Mouse (Mus musculus) adrenal gland, postnatal 14 days (tissue): ENCODE results near the gene Gm45140. TPM values are rescaled to one million over a fixed set of nuclear protein-coding genes. Genes with fewer than 3 reads are reported as not detected.

ENCODE experiments used
- DNase-seq: peaks from one replicate; pipeline ENCODE4 v3.0.0; 2021; ENCODE audit warnings: mixed read lengths
- long read RNA-seq, 2 experiments: library from polyadenylated mRNA; stranded (forward); transcript quantifications; one replicate each; pipeline ENCODE4 v2.0.0; 2021
- total RNA-seq: library from RNA; stranded (reverse); gene quantifications from 2 replicates; pipeline ENCODE4 v1.2.3, GENCODE M21; 2021

The Gm45140 gene
- 4.1 and 6.1 TPM in 2 replicates for total RNA-seq
- long read RNA-seq, experiment 1, partial matches to known transcripts = 0 of 8 reads
- long read RNA-seq, experiment 1, other reads (novel, unspliced or antisense) = 8 of 8 reads
- long read RNA-seq, experiment 2, partial matches to known transcripts = 0 of 2 reads
- long read RNA-seq, experiment 2, other reads (novel, unspliced or antisense) = 2 of 2 reads

- DNase-seq = no peak
Observed at GRCm38 (mm10) chr6:87835695-87836094, at the start of gene Gm45140. Gene Gm45140 (minus strand): TSS chr6:87835795.

- DNase-seq = peak; percentile 89
Observed at GRCm38 (mm10) chr6:87882816-87883215, 47.2 kb upstream of the Gm45140 start.

- no peak for DNase-seq
Observed at GRCm38 (mm10) chr6:87882221-87882620, 46.6 kb upstream of the Gm45140 start.

GRCm38 (mm10) chr6:87879628-87880027 lies 44.0 kb upstream of the Gm45140 start:
- no peak for DNase-seq

GRCm38 (mm10) chr6:87879010-87879409 lies 43.4 kb upstream of the Gm45140 start:
- no peak for DNase-seq

GRCm38 (mm10) chr6:87876068-87876643 lies 40.6 kb upstream of the Gm45140 start:
- DNase-seq = peak; percentile 74

- no peak for DNase-seq
Observed at GRCm38 (mm10) chr6:87875562-87875961, 40.0 kb upstream of the Gm45140 start.

- DNase-seq = peak; percentile 35
Observed at GRCm38 (mm10) chr6:87875083-87875482, 39.5 kb upstream of the Gm45140 start.

GRCm38 (mm10) chr6:87873963-87874362 lies 38.4 kb upstream of the Gm45140 start:
- no peak for DNase-seq

- no peak for DNase-seq
Observed at GRCm38 (mm10) chr6:87873104-87873503, 37.5 kb upstream of the Gm45140 start.

GRCm38 (mm10) chr6:87871240-87871639 lies 35.6 kb upstream of the Gm45140 start:
- DNase-seq = no peak

GRCm38 (mm10) chr6:87870440-87870839 lies 34.8 kb upstream of the Gm45140 start:
- DNase-seq = no peak

- DNase-seq = peak; percentile 93
Observed at GRCm38 (mm10) chr6:87868871-87869506, 33.4 kb upstream of the Gm45140 start.

- no peak for DNase-seq
Observed at GRCm38 (mm10) chr6:87867256-87867655, 31.7 kb upstream of the Gm45140 start.

GRCm38 (mm10) chr6:87866211-87866610 lies 30.6 kb upstream of the Gm45140 start:
- no peak for DNase-seq

- DNase-seq = no peak
Observed at GRCm38 (mm10) chr6:87857071-87857470, 21.5 kb upstream of the Gm45140 start.

GRCm38 (mm10) chr6:87853446-87853845 lies 17.9 kb upstream of the Gm45140 start:
- DNase-seq = no peak

- no peak for DNase-seq
Observed at GRCm38 (mm10) chr6:87851871-87852270, 16.3 kb upstream of the Gm45140 start.

GRCm38 (mm10) chr6:87850900-87851614 lies 15.5 kb upstream of the Gm45140 start, which contains the start of gene Cnbp:
Gene Cnbp (minus strand): TSS chr6:87851106.
- DNase-seq = peak; percentile 98

- peak; percentile 75 for DNase-seq
Observed at GRCm38 (mm10) chr6:87850155-87850899, 14.7 kb upstream of the Gm45140 start.

GRCm38 (mm10) chr6:87849780-87850154 lies 14.2 kb upstream of the Gm45140 start:
- DNase-seq = no peak

GRCm38 (mm10) chr6:87846813-87847212 lies 11.2 kb upstream of the Gm45140 start:
- DNase-seq = no peak
